ENCODE assay signal across 9 mouse cellular contexts in the genomic region with DNA sequence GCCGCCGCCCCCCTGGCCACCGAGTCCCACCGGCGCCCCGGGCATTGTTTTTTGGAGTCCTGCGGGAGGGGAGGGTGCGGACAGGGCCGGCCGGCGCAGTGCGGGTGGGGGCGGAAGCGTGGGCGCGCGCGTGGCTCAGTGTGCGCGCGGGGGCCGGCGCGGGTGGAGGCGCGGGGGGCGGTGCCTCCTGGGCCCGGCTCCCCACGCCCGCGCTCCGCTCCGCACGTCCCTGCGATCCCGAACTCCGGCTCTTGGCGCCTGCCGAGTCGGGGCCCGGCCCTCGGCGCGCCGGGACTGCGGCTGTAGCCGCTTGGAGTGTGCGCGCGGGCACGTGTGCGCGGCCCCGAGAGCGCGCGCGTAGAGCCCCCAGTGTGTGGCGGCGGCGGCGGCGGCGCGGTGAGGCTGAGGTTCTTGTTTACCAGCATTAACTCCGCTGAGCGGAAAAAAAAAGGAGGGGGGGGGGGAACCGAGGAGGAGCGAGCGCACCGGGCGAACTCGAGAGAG. TPM values are rescaled to one million over a fixed set of nuclear protein-coding genes. Genes with fewer than 3 reads are reported as not detected.
DNase-seq lines count a peak whose midpoint lies in the region; ATAC-seq lines count a peak whose summit lies in the region.
"Had no signal": no experiment of that assay in that cellular context is flagged by ENCODE, and none has a peak within 500 bp of the region (broad histone marks: within the 10 kb centered on the region; RNA-seq: fewer than 3 reads in every experiment).

No protein-coding gene starts in this region.

- ATAC-seq in forebrain, embryonic 14.5 days: peak; percentile 89
- peak; percentile 56 for ATAC-seq in neutrophil, adult 5-6 weeks (ENCODE audit: extremely low read depth, insufficient number of reproducible peaks, low FRiP score, poor library complexity, severe bottlenecking)

- H3K4me3 ChIP-seq in forebrain, embryonic 14.5 days (ENCODE audit: low read depth, low read length): peak overlapping the region; percentile 86

- no peaks in the 10 kb centered on the region for H3K9me3 ChIP-seq in forebrain, embryonic 14.5 days (replicated peaks; ENCODE audit: control insufficient read depth, low read length)

- peak overlapping the region; percentile 100 for H3K4me2 ChIP-seq in forebrain, embryonic 14.5 days (ENCODE audit: low read length)

- intact Hi-C loops in heart, postnatal 14 days (cut with DNase I): loop anchor here (1.0 to 10.0 kb wide), 7 partner anchors 116 to 403 kb away; no protein-coding TSS in a partner anchor

- H3K4me1 ChIP-seq in forebrain, embryonic 14.5 days (ENCODE audit: control insufficient read depth, insufficient read depth, low read length): peaks cover 22% of the 10 kb centered on the region

- DNase-seq in ES-CJ7 (ENCODE audit: low read depth, low spot score): peak; percentile 87
- peak; percentile 96 for DNase-seq in cerebellum, adult 11 months
- peak; percentile 97 for DNase-seq in forebrain, embryonic 14.5 days (ENCODE audit: low spot score)
- peak; percentile 99 for DNase-seq in heart, postnatal 14 days
- DNase-seq in layer of hippocampus, adult 18-20 months (ENCODE audit: low spot score in 2 of 2): peak; percentile 95 to 96
- DNase-seq in lung, adult 18-20 months: peak; percentile 93 to 94
- DNase-seq in testis, postnatal 14 days (ENCODE audit: low spot score): peak; percentile 92

- H3K9ac ChIP-seq in forebrain, embryonic 14.5 days (ENCODE audit: low read length): peak overlapping the region; percentile 95

- WGBS in forebrain, embryonic 14.5 days: under 1% methylated on average over 50 of the region's 73 CpGs

- H3K36me3 ChIP-seq in forebrain, embryonic 14.5 days (ENCODE audit: control insufficient read depth, insufficient read depth, low read length): no peaks in the 10 kb centered on the region

- no peaks in the 10 kb centered on the region for H3K27me3 ChIP-seq in forebrain, embryonic 14.5 days (replicated peaks; ENCODE audit: control insufficient read depth, insufficient read depth, low read length)

- peak overlapping the region; percentile 100 for H3K27ac ChIP-seq in forebrain, embryonic 14.5 days (ENCODE audit: low read depth, low read length)
- H3K27ac ChIP-seq: macrophage had no signal

RNA-seq across cellular contexts. Expression of a gene that starts 1.0 kb away (rescaled TPM):
- 16.3 and 19.1 TPM in 2 replicates for polyA plus RNA-seq in forebrain, embryonic 14.5 days (2014; fragmentation: Nextera tagmentation; extraction: Ambion mirVana)
- 10 to 100 TPM; 17.9 to 21.3 TPM for total RNA-seq in heart, postnatal 14 days (2021)
- 10 to 100 TPM; 41.5 to 43.0 TPM for total RNA-seq in layer of hippocampus, adult 18-20 months (2021)
- total RNA-seq in neutrophil, adult 5-6 weeks (2017): 86.8 and 90.4 TPM in 2 replicates

Comparison
In these comparisons a context has a peak if more than half of its experiments do, and no peak if none do; other contexts are left out.
1. Peak in every context shown above with its lines: DNase-seq, ATAC-seq, H3K4me3 ChIP-seq and H3K27ac ChIP-seq.